In genomic region chr19:9028375-9028774, GRCm38 (mm10) we compare ENCODE assay signal across 26 mouse cellular contexts. TPM values are rescaled to one million over a fixed set of nuclear protein-coding genes. Genes with fewer than 3 reads are reported as not detected.
A peak's percentile ranks its signal among the peaks of the same experiment; 100 is the strongest.
DNase-seq lines count a peak whose midpoint lies in the region; ATAC-seq and TF ChIP-seq lines count a peak whose summit lies in the region.
"Had no signal": no experiment of that assay in that cellular context is flagged by ENCODE, and none has a peak within 500 bp of the region (broad histone marks: within the 10 kb centered on the region; RNA-seq: fewer than 3 reads in every experiment).

No protein-coding gene starts in this region.

- TF ChIP-seq EP300 in heart, adult 2 months (IDR thresholded peaks at IDR 0.05; ENCODE audit: insufficient read depth, low read depth, low read length), result 0 out of 2 replicates have a peak, but pooled peaks have one; percentile 55

- DNase-seq in heart, adult 2 months, result no peak
- peak; percentile 17 for DNase-seq in liver, adult 2 months (ENCODE audit: extremely low read depth, low read depth, low spot score)
- DNase-seq in liver, result no peak
- DNase-seq in right cerebral cortex, postnatal 4 days, result no peak
- DNase-seq in testis, postnatal 10 days (ENCODE audit: low spot score), result no peak
- DNase-seq: cerebellum, adult 8-10 months; cerebellum, postnatal 36 days; layer of hippocampus, postnatal 36 days; liver, embryonic 13.5 days; retina, postnatal 1 day; right cerebral cortex, postnatal 25 days; thymus, postnatal 14 days had no signal

- no peaks in the 10 kb centered on the region for H3K9me3 ChIP-seq in heart, embryonic 11.5 days (replicated peaks; ENCODE audit: control insufficient read depth, low read length)
- no peaks in the 10 kb centered on the region for H3K9me3 ChIP-seq in heart, embryonic 13.5 days
- H3K9me3 ChIP-seq: embryonic facial prominence, embryonic 13.5 days; hindbrain, embryonic 12.5 days; limb, embryonic 12.5 days; liver, embryonic 13.5 days; neural tube, embryonic 13.5 days had no signal

- no peak for TF ChIP-seq CTCF in heart, adult 2 months (IDR thresholded peaks at IDR 0.05)
- TF ChIP-seq CTCF in liver, adult 2 months (IDR thresholded peaks at IDR 0.05; ENCODE audit: low read depth, low read length), result no peak

- H3K4me3 ChIP-seq in heart, adult 2 months, result no peak overlapping the region
- H3K4me3 ChIP-seq in heart, embryonic 11.5 days (ENCODE audit: low read depth, low read length), result no peak overlapping the region
- no peak overlapping the region for H3K4me3 ChIP-seq in liver, adult 2 months (ENCODE audit: insufficient read depth, low read depth, low read length)
- H3K4me3 ChIP-seq in brown adipose tissue, adult 24 weeks (ENCODE audit: insufficient read depth, low read depth, low read length), result no peak overlapping the region
- H3K4me3 ChIP-seq in heart, embryonic 13.5 days, result no peak overlapping the region
- H3K4me3 ChIP-seq: embryonic facial prominence, embryonic 13.5 days; hindbrain, embryonic 12.5 days; limb, embryonic 12.5 days; liver, embryonic 13.5 days; myocyte; neural tube, embryonic 13.5 days had no signal

- intact Hi-C loops in heart, adult 2 months (cut with DNase I), result no loop called here

- H3K27me3 ChIP-seq in heart, adult 2 months (ENCODE audit: control insufficient read depth, insufficient read depth, low read length), result no peaks in the 10 kb centered on the region
- H3K27me3 ChIP-seq in heart, embryonic 11.5 days (ENCODE audit: control insufficient read depth, insufficient read depth, low read length), result no peaks in the 10 kb centered on the region
- H3K27me3 ChIP-seq in liver, adult 2 months (ENCODE audit: control insufficient read depth, insufficient read depth, low read length), result no peaks in the 10 kb centered on the region
- no peaks in the 10 kb centered on the region for H3K27me3 ChIP-seq in heart, embryonic 13.5 days (replicated peaks)
- H3K27me3 ChIP-seq: embryonic facial prominence, embryonic 13.5 days; hindbrain, embryonic 12.5 days; limb, embryonic 12.5 days; liver, embryonic 13.5 days; neural tube, embryonic 13.5 days had no signal

- peaks cover 32% of the 10 kb centered on the region for H3K4me1 ChIP-seq in heart, adult 2 months (ENCODE audit: control insufficient read depth, insufficient read depth, low read length)
- peaks cover 23% of the 10 kb centered on the region for H3K4me1 ChIP-seq in heart, embryonic 11.5 days (ENCODE audit: control insufficient read depth, insufficient read depth, low read length)
- peaks cover 4% of the 10 kb centered on the region; the same call in 1 of the 2 replicates for H3K4me1 ChIP-seq in liver, adult 2 months (ENCODE audit: control insufficient read depth, insufficient read depth, low read length)
- peaks cover 29% of the 10 kb centered on the region for H3K4me1 ChIP-seq in brown adipose tissue, adult 24 weeks (ENCODE audit: control insufficient read depth, insufficient read depth, insufficient read length, low read length)
- H3K4me1 ChIP-seq in heart, embryonic 13.5 days, result peaks cover 66% of the 10 kb centered on the region

- no peaks in the 10 kb centered on the region for H3K79me2 ChIP-seq in heart, adult 2 months (replicated peaks; ENCODE audit: control insufficient read depth, insufficient read depth, low read length)
- no peaks in the 10 kb centered on the region for H3K79me2 ChIP-seq in liver, adult 2 months (ENCODE audit: control insufficient read depth, insufficient read depth, low read length)

- H3K36me3 ChIP-seq in heart, adult 2 months (ENCODE audit: control insufficient read depth, insufficient read depth, low read length), result peaks cover 2% of the 10 kb centered on the region
- H3K36me3 ChIP-seq in heart, embryonic 11.5 days (ENCODE audit: control insufficient read depth, insufficient read depth, low read length), result no peaks in the 10 kb centered on the region
- H3K36me3 ChIP-seq in liver, adult 2 months (ENCODE audit: control insufficient read depth, insufficient read depth, low read length), result no peaks in the 10 kb centered on the region
- no peaks in the 10 kb centered on the region for H3K36me3 ChIP-seq in heart, embryonic 13.5 days
- H3K36me3 ChIP-seq: embryonic facial prominence, embryonic 13.5 days; hindbrain, embryonic 12.5 days; limb, embryonic 12.5 days; liver, embryonic 13.5 days; neural tube, embryonic 13.5 days had no signal

- TF ChIP-seq POLR2A in heart, adult 2 months (IDR thresholded peaks at IDR 0.05; ENCODE audit: insufficient read depth, low read depth, low read length), result no peak
- no peak for TF ChIP-seq POLR2A in liver, adult 2 months (IDR thresholded peaks at IDR 0.05; ENCODE audit: extremely low read depth, insufficient read depth, low read length)

- no peak for ATAC-seq in heart, embryonic 11.5 days (replicated peaks; ENCODE audit: insufficient number of reproducible peaks, low FRiP score, low TSS enrichment)
- ATAC-seq in heart, embryonic 13.5 days (ENCODE audit: extremely low read depth, insufficient number of reproducible peaks, low FRiP score, low TSS enrichment), result no peak
- ATAC-seq: CD4-positive, CD25-positive, alpha-beta regulatory T cell, adult 4 months; forebrain, embryonic 14.5 days had no signal

- H3K9ac ChIP-seq in heart, adult 2 months (ENCODE audit: low read depth, low read length), result no peak overlapping the region
- H3K9ac ChIP-seq in heart, embryonic 11.5 days (ENCODE audit: low read depth, low read length), result no peak overlapping the region
- H3K9ac ChIP-seq in liver, adult 2 months (ENCODE audit: low read depth, low read length), result no peak overlapping the region
- no peak overlapping the region for H3K9ac ChIP-seq in heart, embryonic 13.5 days
- H3K9ac ChIP-seq: embryonic facial prominence, embryonic 13.5 days; hindbrain, embryonic 12.5 days; limb, embryonic 12.5 days; liver, embryonic 13.5 days; neural tube, embryonic 13.5 days had no signal

- no peak overlapping the region for H3K4me2 ChIP-seq in heart, embryonic 11.5 days
- H3K4me2 ChIP-seq in heart, embryonic 13.5 days, result no peak overlapping the region
- H3K4me2 ChIP-seq: embryonic facial prominence, embryonic 13.5 days; hindbrain, embryonic 12.5 days; limb, embryonic 12.5 days; liver, embryonic 13.5 days; neural tube, embryonic 13.5 days had no signal

- H3K27ac ChIP-seq in heart, adult 2 months, result peak overlapping the region; percentile 73
- H3K27ac ChIP-seq in heart, embryonic 11.5 days (ENCODE audit: low read depth, low read length), result no peak overlapping the region
- no peak overlapping the region for H3K27ac ChIP-seq in liver, adult 2 months (replicated peaks; ENCODE audit: insufficient read depth, low read depth, low read length)
- peak overlapping the region; percentile 10; the same call in 1 of the 2 replicates for H3K27ac ChIP-seq in brown adipose tissue, adult 24 weeks (replicated peaks; ENCODE audit: low read depth, low read length)
- peak overlapping the region; percentile 66; the same call in 1 of the 2 replicates for H3K27ac ChIP-seq in heart, embryonic 13.5 days (replicated peaks)
- H3K27ac ChIP-seq: embryonic facial prominence, embryonic 13.5 days; hindbrain, embryonic 12.5 days; limb, embryonic 12.5 days; liver, embryonic 13.5 days; macrophage had no signal

- WGBS in heart, adult 2 months, result 44% methylated on average over 3 of the region's 3 CpGs
- WGBS in heart, embryonic 11.5 days (ENCODE audit: insufficient replicate concordance), result 60% methylated on average over 3 of the region's 3 CpGs
- WGBS in liver, adult 2 months, result 51% methylated on average over 3 of the region's 3 CpGs
- WGBS in heart, embryonic 13.5 days, result 54% methylated on average over 3 of the region's 3 CpGs

RNA-seq across cellular contexts. Expression of gene Ahnak, which starts 39.3 kb away (rescaled TPM):
- total RNA-seq in heart, adult 2 months (2021), result 100 to 1,000 TPM; 299 to 348 TPM
- 23.0 and 42.5 TPM in 2 replicates for polyA plus RNA-seq in heart, adult 2 months (2012; rRNA removed)
- 15.1 and 17.4 TPM in 2 replicates for polyA plus RNA-seq in heart, embryonic 11.5 days (2014; fragmentation: Nextera tagmentation; extraction: Ambion mirVana)
- 10.3 and 10.9 TPM in 2 replicates for total RNA-seq in liver, adult 2 months (2014; rRNA removed)
- polyA plus RNA-seq in liver, adult 2 months (2012; rRNA removed), result 0.90 and 1.2 TPM in 2 replicates
- polyA plus RNA-seq in brown adipose tissue, adult 24 weeks (2012; ENCODE audit: insufficient read depth, insufficient read length, missing spikeins), result 133 and 177 TPM in 2 replicates
- 22.8 TPM in 2 replicates for polyA plus RNA-seq in heart, embryonic 13.5 days (2015; fragmentation: Nextera tagmentation; extraction: Ambion mirVana)

RNA-seq across cellular contexts. Expression of gene Scgb1a1, which starts 59.4 kb away (rescaled TPM):
- under 1 TPM in 1 of 2 experiments, not detected in 1; 0.73 TPM for total RNA-seq in heart, adult 2 months (2021)
- polyA plus RNA-seq in heart, adult 2 months (2012; rRNA removed), result 0.50 and 2,957 TPM in 2 replicates
- polyA plus RNA-seq in heart, embryonic 11.5 days (2014; fragmentation: Nextera tagmentation; extraction: Ambion mirVana), result not detected in 2 replicates
- total RNA-seq in liver, adult 2 months (2014; rRNA removed), result not detected in 2 replicates
- 1.4 and 1.6 TPM in 2 replicates for polyA plus RNA-seq in liver, adult 2 months (2012; rRNA removed)
- not detected in 2 replicates for polyA plus RNA-seq in brown adipose tissue, adult 24 weeks (2012; ENCODE audit: insufficient read depth, insufficient read length, missing spikeins)
- not detected in 2 replicates for polyA plus RNA-seq in heart, embryonic 13.5 days (2015; fragmentation: Nextera tagmentation; extraction: Ambion mirVana)
- total RNA-seq: layer of hippocampus, adult 18-20 months; layer of hippocampus, postnatal 36 days; left cerebral cortex, postnatal 10 days had no signal
- polyA plus RNA-seq: CD4-positive, CD25-positive, alpha-beta regulatory T cell, adult 4 months; embryonic facial prominence, embryonic 13.5 days; forebrain, embryonic 14.5 days; hindbrain, embryonic 12.5 days; limb, embryonic 12.5 days; liver, embryonic 13.5 days; macrophage; midbrain, embryonic 16.5 days; myocyte; neural tube, embryonic 13.5 days had no signal

Comparison
In these comparisons a context has a peak if more than half of its experiments do, and no peak if none do; other contexts are left out.
1. H3K27ac ChIP-seq: peak in heart, adult 2 months (single experiment), brown adipose tissue, adult 24 weeks (single experiment) and heart, embryonic 13.5 days (single experiment); none in heart, embryonic 11.5 days (single experiment) and liver, adult 2 months (single experiment).